Mouse (Mus musculus): ENCODE results near the gene Fam184b.

The Fam184b gene

GRCm38 (mm10) chr5:45638378-45638777 is 1.0 kb downstream of the Fam184b start:
- in situ Hi-C loops (cut with MboI; ENCODE audit: low pct_unique_long_range_greater_than_20kb in 1 of 2, low sequenced_read_pairs in 2 of 2, unreplicated experiment in 1 of 2), result no loop called here

GRCm38 (mm10) chr5:45629470-45629869 is 9.9 kb downstream of the Fam184b start:
- in situ Hi-C loops (cut with MboI; ENCODE audit: low pct_unique_long_range_greater_than_20kb in 1 of 2, low sequenced_read_pairs in 2 of 2, unreplicated experiment in 1 of 2), result no loop called here

- in situ Hi-C loops (cut with MboI; ENCODE audit: low pct_unique_long_range_greater_than_20kb in 1 of 2, low sequenced_read_pairs in 2 of 2, unreplicated experiment in 1 of 2), result no loop called here
Observed at GRCm38 (mm10) chr5:45627771-45628170, 11.6 kb downstream of the Fam184b start.

GRCm38 (mm10) chr5:45621511-45621910 is 17.9 kb downstream of the Fam184b start:
- in situ Hi-C loops (cut with MboI; ENCODE audit: low pct_unique_long_range_greater_than_20kb in 1 of 2, low sequenced_read_pairs in 2 of 2, unreplicated experiment in 1 of 2), result no loop called here

- in situ Hi-C loops (cut with MboI; ENCODE audit: low pct_unique_long_range_greater_than_20kb in 1 of 2, low sequenced_read_pairs in 2 of 2, unreplicated experiment in 1 of 2), result no loop called here
Observed at GRCm38 (mm10) chr5:45599056-45599455, 40.4 kb downstream of the Fam184b start.

- in situ Hi-C loops (cut with MboI; ENCODE audit: low pct_unique_long_range_greater_than_20kb in 1 of 2, low sequenced_read_pairs in 2 of 2, unreplicated experiment in 1 of 2), result no loop called here
Observed at GRCm38 (mm10) chr5:45595363-45596039, 43.9 kb downstream of the Fam184b start.

GRCm38 (mm10) chr5:45593276-45593675 is 46.1 kb downstream of the Fam184b start:
- in situ Hi-C loops (cut with MboI; ENCODE audit: low pct_unique_long_range_greater_than_20kb in 1 of 2, low sequenced_read_pairs in 2 of 2, unreplicated experiment in 1 of 2), result no loop called here

GRCm38 (mm10) chr5:45590094-45590493 is 49.3 kb downstream of the Fam184b start:
- in situ Hi-C loops (cut with MboI; ENCODE audit: low pct_unique_long_range_greater_than_20kb in 1 of 2, low sequenced_read_pairs in 2 of 2, unreplicated experiment in 1 of 2), result no loop called here

GRCm38 (mm10) chr5:45584601-45585000 is 54.8 kb downstream of the Fam184b start:
- in situ Hi-C loops (cut with MboI; ENCODE audit: low pct_unique_long_range_greater_than_20kb in 1 of 2, low sequenced_read_pairs in 2 of 2, unreplicated experiment in 1 of 2), result no loop called here

GRCm38 (mm10) chr5:45580279-45580678 is 59.1 kb downstream of the Fam184b start:
- in situ Hi-C loops (cut with MboI; ENCODE audit: low pct_unique_long_range_greater_than_20kb in 1 of 2, low sequenced_read_pairs in 2 of 2, unreplicated experiment in 1 of 2), result no loop called here

- in situ Hi-C loops (cut with MboI; ENCODE audit: low pct_unique_long_range_greater_than_20kb in 1 of 2, low sequenced_read_pairs in 2 of 2, unreplicated experiment in 1 of 2), result no loop called here
Observed at GRCm38 (mm10) chr5:45577376-45577775, 62.0 kb downstream of the Fam184b start.

GRCm38 (mm10) chr5:45576716-45577115 is 62.7 kb downstream of the Fam184b start:
- in situ Hi-C loops (cut with MboI; ENCODE audit: low pct_unique_long_range_greater_than_20kb in 1 of 2, low sequenced_read_pairs in 2 of 2, unreplicated experiment in 1 of 2), result no loop called here

GRCm38 (mm10) chr5:45572816-45573215 is 66.6 kb downstream of the Fam184b start:
- in situ Hi-C loops (cut with MboI; ENCODE audit: low pct_unique_long_range_greater_than_20kb in 1 of 2, low sequenced_read_pairs in 2 of 2, unreplicated experiment in 1 of 2), result no loop called here

- in situ Hi-C loops (cut with MboI; ENCODE audit: low pct_unique_long_range_greater_than_20kb in 1 of 2, low sequenced_read_pairs in 2 of 2, unreplicated experiment in 1 of 2), result no loop called here
Observed at GRCm38 (mm10) chr5:45565829-45566228, 73.6 kb downstream of the Fam184b start.

- in situ Hi-C loops (cut with MboI; ENCODE audit: low pct_unique_long_range_greater_than_20kb in 1 of 2, low sequenced_read_pairs in 2 of 2, unreplicated experiment in 1 of 2), result no loop called here
Observed at GRCm38 (mm10) chr5:45564054-45564453, 75.4 kb downstream of the Fam184b start.

- in situ Hi-C loops (cut with MboI; ENCODE audit: low pct_unique_long_range_greater_than_20kb in 1 of 2, low sequenced_read_pairs in 2 of 2, unreplicated experiment in 1 of 2), result no loop called here
Observed at GRCm38 (mm10) chr5:45549586-45549985, 89.8 kb downstream of the Fam184b start.

GRCm38 (mm10) chr5:45543374-45543773 is 96.0 kb downstream of the Fam184b start:
- in situ Hi-C loops (cut with MboI; ENCODE audit: low pct_unique_long_range_greater_than_20kb in 1 of 2, low sequenced_read_pairs in 2 of 2, unreplicated experiment in 1 of 2), result no loop called here

GRCm38 (mm10) chr5:45539502-45539901 is 99.9 kb downstream of the Fam184b start:
- in situ Hi-C loops (cut with MboI; ENCODE audit: low pct_unique_long_range_greater_than_20kb in 1 of 2, low sequenced_read_pairs in 2 of 2, unreplicated experiment in 1 of 2), result loop anchor here (5.0 to 10.0 kb wide), 4 partner anchors 67 to 805 kb away; partner anchors contain the start of gene Ncapg (in 1 of the 2)

GRCm38 (mm10) chr5:45535177-45535576 is 104.2 kb downstream of the Fam184b start:
- in situ Hi-C loops (cut with MboI; ENCODE audit: low pct_unique_long_range_greater_than_20kb in 1 of 2, low sequenced_read_pairs in 2 of 2, unreplicated experiment in 1 of 2), result loop anchor here (5.0 to 10.0 kb wide), 4 partner anchors 63 to 810 kb away; partner anchors contain the start of gene Ncapg (in 1 of the 2)
